Mouse (Mus musculus): Measurements from ENCODE around the gene Epha3. TPM values are rescaled to one million over a fixed set of nuclear protein-coding genes. Genes with fewer than 3 reads are reported as not detected.

Epha3 gene
- polyA plus RNA-seq, 1 experiment from 2014 or later: 7.1 TPM

- 82% methylated on average over 6 of the region's 6 CpGs for WGBS
- no peak overlapping the region for H3K4me3 ChIP-seq (ENCODE audit: low read length)
- ATAC-seq (replicated peaks; ENCODE audit: extremely low read depth, insufficient read depth, low FRiP score): no peak
- H3K9me3 ChIP-seq (replicated peaks; ENCODE audit: control insufficient read depth, low read length): no peaks in the 10 kb centered on the region
- no peak overlapping the region for H3K4me2 ChIP-seq (ENCODE audit: low read depth, low read length)
- H3K27ac ChIP-seq (ENCODE audit: low read length): no peak overlapping the region
- H3K27me3 ChIP-seq (ENCODE audit: control insufficient read depth, insufficient read depth, low read length): no peaks in the 10 kb centered on the region
- no peaks in the 10 kb centered on the region for H3K4me1 ChIP-seq (ENCODE audit: control insufficient read depth, insufficient read depth, low read length)
- H3K36me3 ChIP-seq (ENCODE audit: control insufficient read depth, insufficient read depth): no peaks in the 10 kb centered on the region
- no peak overlapping the region for H3K9ac ChIP-seq (ENCODE audit: low read length)
Measured at GRCm38 (mm10) chr16:63621845-63622244, 242.1 kb downstream of the Epha3 start.

GRCm38 (mm10) chr16:63615396-63615795 is 248.6 kb downstream of the Epha3 start:
- ATAC-seq (replicated peaks; ENCODE audit: extremely low read depth, insufficient read depth, low FRiP score): no peak
- Histone ChIP-seq H3K27ac (ENCODE audit: low read length) (no peak overlapping the region), H3K4me3 (ENCODE audit: low read length) (no peak overlapping the region), H3K27me3 (ENCODE audit: control insufficient read depth, insufficient read depth, low read length) (no peaks in the 10 kb centered on the region), H3K4me1 (ENCODE audit: control insufficient read depth, insufficient read depth, low read length) (no peaks in the 10 kb centered on the region), H3K4me2 (ENCODE audit: low read depth, low read length) (no peak overlapping the region), H3K9ac (ENCODE audit: low read length) (no peak overlapping the region), H3K9me3 (replicated peaks; ENCODE audit: control insufficient read depth, low read length) (no peaks in the 10 kb centered on the region), H3K36me3 (ENCODE audit: control insufficient read depth, insufficient read depth) (no peaks in the 10 kb centered on the region)
- 71% methylated on average over 3 of the region's 3 CpGs for WGBS

- Histone ChIP-seq H3K27ac (ENCODE audit: low read length) (no peak overlapping the region), H3K4me1 (ENCODE audit: control insufficient read depth, insufficient read depth, low read length) (no peaks in the 10 kb centered on the region), H3K36me3 (ENCODE audit: control insufficient read depth, insufficient read depth) (no peaks in the 10 kb centered on the region), H3K4me3 (ENCODE audit: low read length) (no peak overlapping the region), H3K9ac (ENCODE audit: low read length) (no peak overlapping the region), H3K9me3 (replicated peaks; ENCODE audit: control insufficient read depth, low read length) (no peaks in the 10 kb centered on the region), H3K4me2 (ENCODE audit: low read depth, low read length) (no peak overlapping the region), H3K27me3 (ENCODE audit: control insufficient read depth, insufficient read depth, low read length) (no peaks in the 10 kb centered on the region)
- ATAC-seq (replicated peaks; ENCODE audit: extremely low read depth, insufficient read depth, low FRiP score): no peak
- 68% methylated on average over 4 of the region's 4 CpGs for WGBS
Measured at GRCm38 (mm10) chr16:63613006-63613405, 251.0 kb downstream of the Epha3 start.

GRCm38 (mm10) chr16:63600229-63600628 is 263.7 kb downstream of the Epha3 start:
- H3K4me3 ChIP-seq (ENCODE audit: low read length): no peak overlapping the region
- no peak overlapping the region for H3K9ac ChIP-seq (ENCODE audit: low read length)
- no peaks in the 10 kb centered on the region for H3K36me3 ChIP-seq (ENCODE audit: control insufficient read depth, insufficient read depth)
- H3K27ac ChIP-seq (ENCODE audit: low read length): no peak overlapping the region
- no peak for ATAC-seq (replicated peaks; ENCODE audit: extremely low read depth, insufficient read depth, low FRiP score)
- WGBS: 63% methylated on average over 3 of the region's 3 CpGs
- H3K4me1 ChIP-seq (ENCODE audit: control insufficient read depth, insufficient read depth, low read length): no peaks in the 10 kb centered on the region
- no peaks in the 10 kb centered on the region for H3K27me3 ChIP-seq (ENCODE audit: control insufficient read depth, insufficient read depth, low read length)
- H3K9me3 ChIP-seq (replicated peaks; ENCODE audit: control insufficient read depth, low read length): no peaks in the 10 kb centered on the region
- no peak overlapping the region for H3K4me2 ChIP-seq (ENCODE audit: low read depth, low read length)

- H3K9me3 ChIP-seq (replicated peaks; ENCODE audit: control insufficient read depth, low read length): no peaks in the 10 kb centered on the region
- 74% methylated on average over 4 of the region's 4 CpGs for WGBS
- H3K9ac ChIP-seq (ENCODE audit: low read length): no peak overlapping the region
- no peak overlapping the region for H3K27ac ChIP-seq (ENCODE audit: low read length)
- H3K4me1 ChIP-seq (ENCODE audit: control insufficient read depth, insufficient read depth, low read length): no peaks in the 10 kb centered on the region
- no peaks in the 10 kb centered on the region for H3K36me3 ChIP-seq (ENCODE audit: control insufficient read depth, insufficient read depth)
- no peak for ATAC-seq (replicated peaks; ENCODE audit: extremely low read depth, insufficient read depth, low FRiP score)
- no peaks in the 10 kb centered on the region for H3K27me3 ChIP-seq (ENCODE audit: control insufficient read depth, insufficient read depth, low read length)
- no peak overlapping the region for H3K4me2 ChIP-seq (ENCODE audit: low read depth, low read length)
- no peak overlapping the region for H3K4me3 ChIP-seq (ENCODE audit: low read length)
Measured at GRCm38 (mm10) chr16:63594656-63595055, 269.3 kb downstream of the Epha3 start.

- no peak overlapping the region for H3K27ac ChIP-seq (ENCODE audit: low read length)
- no peaks in the 10 kb centered on the region for H3K9me3 ChIP-seq (replicated peaks; ENCODE audit: control insufficient read depth, low read length)
- 62% methylated on average over 4 of the region's 4 CpGs for WGBS
- no peak overlapping the region for H3K4me2 ChIP-seq (ENCODE audit: low read depth, low read length)
- no peak overlapping the region for H3K4me3 ChIP-seq (ENCODE audit: low read length)
- H3K4me1 ChIP-seq (ENCODE audit: control insufficient read depth, insufficient read depth, low read length): no peaks in the 10 kb centered on the region
- no peak overlapping the region for H3K9ac ChIP-seq (ENCODE audit: low read length)
- no peaks in the 10 kb centered on the region for H3K27me3 ChIP-seq (ENCODE audit: control insufficient read depth, insufficient read depth, low read length)
- no peak for ATAC-seq (replicated peaks; ENCODE audit: extremely low read depth, insufficient read depth, low FRiP score)
- no peaks in the 10 kb centered on the region for H3K36me3 ChIP-seq (ENCODE audit: control insufficient read depth, insufficient read depth)
Measured at GRCm38 (mm10) chr16:63569746-63570145, 294.2 kb downstream of the Epha3 start.

GRCm38 (mm10) chr16:63566106-63566836 is 297.7 kb downstream of the Epha3 start:
- Histone ChIP-seq H3K4me2 (ENCODE audit: low read depth, low read length) (no peak overlapping the region), H3K4me1 (ENCODE audit: control insufficient read depth, insufficient read depth, low read length) (no peaks in the 10 kb centered on the region), H3K27ac (ENCODE audit: low read length) (no peak overlapping the region), H3K36me3 (ENCODE audit: control insufficient read depth, insufficient read depth) (no peaks in the 10 kb centered on the region), H3K9me3 (replicated peaks; ENCODE audit: control insufficient read depth, low read length) (no peaks in the 10 kb centered on the region), H3K9ac (ENCODE audit: low read length) (no peak overlapping the region), H3K27me3 (ENCODE audit: control insufficient read depth, insufficient read depth, low read length) (no peaks in the 10 kb centered on the region), H3K4me3 (ENCODE audit: low read length) (no peak overlapping the region)
- 64% methylated on average over 17 of the region's 17 CpGs for WGBS
- ATAC-seq (replicated peaks; ENCODE audit: extremely low read depth, insufficient read depth, low FRiP score): no peak

- Histone ChIP-seq H3K4me2 (ENCODE audit: low read depth, low read length) (no peak overlapping the region), H3K9me3 (replicated peaks; ENCODE audit: control insufficient read depth, low read length) (no peaks in the 10 kb centered on the region), H3K4me3 (ENCODE audit: low read length) (no peak overlapping the region), H3K9ac (ENCODE audit: low read length) (no peak overlapping the region), H3K27ac (ENCODE audit: low read length) (no peak overlapping the region), H3K27me3 (ENCODE audit: control insufficient read depth, insufficient read depth, low read length) (no peaks in the 10 kb centered on the region), H3K4me1 (ENCODE audit: control insufficient read depth, insufficient read depth, low read length) (no peaks in the 10 kb centered on the region), H3K36me3 (ENCODE audit: control insufficient read depth, insufficient read depth) (no peaks in the 10 kb centered on the region)
- WGBS: 80% methylated on average over 6 of the region's 6 CpGs
- ATAC-seq (replicated peaks; ENCODE audit: extremely low read depth, insufficient read depth, low FRiP score): no peak
Measured at GRCm38 (mm10) chr16:63556410-63557146, 307.4 kb downstream of the Epha3 start.

GRCm38 (mm10) chr16:63552531-63552930 is 311.4 kb downstream of the Epha3 start:
- Histone ChIP-seq H3K4me2 (ENCODE audit: low read depth, low read length) (no peak overlapping the region), H3K27ac (ENCODE audit: low read length) (no peak overlapping the region), H3K9ac (ENCODE audit: low read length) (no peak overlapping the region), H3K4me3 (ENCODE audit: low read length) (no peak overlapping the region), H3K27me3 (ENCODE audit: control insufficient read depth, insufficient read depth, low read length) (no peaks in the 10 kb centered on the region), H3K36me3 (ENCODE audit: control insufficient read depth, insufficient read depth) (no peaks in the 10 kb centered on the region), H3K4me1 (ENCODE audit: control insufficient read depth, insufficient read depth, low read length) (no peaks in the 10 kb centered on the region), H3K9me3 (replicated peaks; ENCODE audit: control insufficient read depth, low read length) (no peaks in the 10 kb centered on the region)
- WGBS: 89% methylated on average over 7 of the region's 7 CpGs
- ATAC-seq (replicated peaks; ENCODE audit: extremely low read depth, insufficient read depth, low FRiP score): no peak
